Mouse (Mus musculus) heart, adult 11 months (tissue): Measurements from ENCODE around the gene Flrt1.
A peak's percentile ranks its signal among the peaks of the same experiment; 100 is the strongest.

Experiments
- DNase-seq: peaks from one replicate; pipeline ENCODE4 v3.0.0; 2022

The Flrt1 gene

DNA sequence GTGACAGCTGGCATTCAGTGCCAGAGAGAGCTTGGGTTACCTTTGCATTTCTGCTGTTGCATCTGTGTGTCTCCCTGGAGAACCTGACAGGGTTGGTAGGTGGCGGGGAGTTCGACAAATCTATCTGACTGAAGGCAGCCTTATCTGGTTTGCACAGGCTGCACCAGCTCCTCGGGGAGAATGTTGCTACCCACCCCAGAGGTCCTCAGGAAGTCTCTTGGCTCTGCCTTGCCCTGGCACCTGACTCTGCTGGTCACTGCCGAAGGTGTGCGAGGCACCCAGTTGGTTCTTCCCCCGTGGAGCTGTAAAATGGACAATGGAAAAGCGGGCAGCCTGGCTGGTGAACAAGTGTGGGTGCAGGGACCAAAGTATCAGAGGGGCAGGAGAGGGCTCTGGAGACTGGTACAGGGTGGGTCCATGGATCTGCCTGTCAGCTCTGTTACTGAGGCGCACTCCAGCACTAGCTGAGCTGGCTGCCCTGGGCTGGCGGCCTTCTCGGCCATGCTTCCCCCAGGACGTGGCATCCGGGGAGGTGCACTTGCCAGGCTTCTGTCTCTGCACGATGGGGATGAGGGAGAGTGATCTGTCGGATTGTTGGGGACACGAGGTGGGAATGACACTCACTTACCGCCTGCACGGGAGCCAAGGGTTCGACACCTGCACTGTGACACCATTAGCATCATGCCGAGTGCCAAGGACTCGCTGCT, 38.0 kb downstream of the Flrt1 start:
- DNase-seq, result peak; percentile 91

DNA sequence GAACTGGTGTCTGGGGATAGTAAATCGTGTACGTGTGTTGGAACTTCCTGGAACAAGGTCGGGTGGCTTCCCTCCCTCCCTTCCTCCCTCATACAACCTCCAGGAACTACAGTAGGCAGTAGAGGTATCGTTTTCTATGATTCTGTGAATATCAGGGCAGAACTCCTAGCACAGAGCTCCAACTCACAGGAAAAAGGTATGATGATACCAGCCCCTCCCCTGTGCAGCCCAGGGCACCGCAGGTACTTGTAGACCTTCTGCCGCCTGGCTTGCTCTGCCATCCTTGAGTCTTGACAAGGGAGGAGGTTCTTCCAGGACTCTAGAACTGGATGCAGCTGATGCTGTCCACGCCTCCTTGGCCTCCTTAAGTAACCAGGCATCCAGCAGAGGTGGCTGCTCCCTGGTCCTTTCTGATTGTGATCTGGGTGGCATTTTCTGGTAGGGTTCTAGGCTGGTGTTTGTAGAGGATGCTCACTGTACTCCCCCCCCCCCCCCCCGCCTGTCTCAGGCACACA, 38.6 kb downstream of the Flrt1 start:
- DNase-seq, result no peak

DNA sequence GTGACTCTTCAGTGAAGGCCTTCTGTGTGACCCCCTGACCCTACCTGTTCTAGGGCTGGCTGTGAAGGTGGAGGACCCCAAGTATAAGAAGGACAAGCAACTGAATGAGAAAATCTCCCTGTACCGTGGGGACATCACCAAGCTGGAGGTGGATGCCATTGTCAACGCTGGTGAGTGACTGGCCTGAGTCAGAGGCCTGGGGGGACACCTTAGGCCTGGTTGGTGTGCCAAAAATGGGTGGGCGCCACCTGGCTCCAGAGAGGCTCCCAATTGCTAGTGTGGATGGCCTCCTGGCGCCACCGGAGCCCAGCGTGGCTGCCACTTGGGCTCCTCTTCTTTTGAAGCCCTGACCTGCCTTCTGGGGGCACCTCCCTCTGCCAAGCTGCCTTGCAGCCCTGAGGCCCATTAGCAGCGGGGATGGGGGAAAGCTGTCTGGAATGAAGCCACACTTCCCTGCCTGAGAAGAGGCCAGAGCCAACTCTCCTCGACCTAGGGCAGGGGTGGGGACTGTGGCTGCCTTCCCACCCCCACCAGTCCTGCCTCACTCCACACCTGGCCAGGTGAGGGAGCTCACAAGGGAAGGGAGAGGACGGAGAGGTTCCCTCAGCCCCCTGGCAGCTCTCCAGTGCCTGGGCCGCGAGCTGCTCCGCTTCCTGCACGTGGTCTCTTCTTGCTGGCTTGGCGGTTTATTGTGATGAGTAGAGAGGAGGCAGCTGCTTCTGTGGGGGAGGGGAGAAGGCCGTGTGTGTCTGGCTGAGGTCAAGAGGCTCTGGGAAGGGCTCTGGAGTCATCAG, 39.3 kb downstream of the Flrt1 start:
- peak; percentile 95 for DNase-seq

DNA sequence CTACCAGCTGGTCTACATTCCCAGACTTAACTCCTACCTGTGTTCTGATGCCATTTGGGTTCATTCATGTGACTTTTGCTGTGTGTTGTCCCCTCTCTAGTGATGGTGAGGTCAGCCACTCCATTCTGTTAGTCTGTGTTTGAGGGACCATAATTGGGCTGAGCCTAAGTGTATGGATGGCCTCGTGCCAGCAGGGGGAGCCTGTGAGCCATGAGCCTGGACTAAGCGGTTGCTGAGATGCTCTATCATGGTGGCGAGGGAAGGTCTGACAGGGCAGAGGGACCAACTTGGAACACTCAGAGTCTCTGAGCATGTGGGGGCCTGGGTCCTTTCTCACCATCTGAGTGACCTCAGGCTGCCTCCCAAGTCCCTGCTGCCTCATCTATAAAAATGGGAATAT, 41.0 kb downstream of the Flrt1 start:
- DNase-seq, result peak; percentile 94

DNA sequence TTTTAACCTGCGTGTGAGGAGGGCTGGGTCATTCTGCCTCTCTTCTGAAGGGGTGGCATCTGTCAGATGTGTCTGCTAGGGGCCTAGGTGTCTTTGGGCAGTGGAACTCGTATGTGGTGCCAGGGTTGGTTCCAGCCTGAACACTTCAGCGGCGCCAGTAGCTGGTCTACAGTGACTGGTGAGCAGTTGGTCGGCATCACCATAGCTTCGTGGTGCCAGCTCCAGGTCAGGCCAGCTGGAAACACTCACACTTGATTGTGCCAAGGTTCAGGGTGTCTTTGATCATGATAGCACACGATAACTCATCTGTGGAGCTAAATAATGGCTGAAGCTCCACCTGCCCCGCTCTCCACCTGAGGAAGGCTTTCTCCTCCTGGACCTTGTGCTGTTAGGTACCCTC, 42.6 kb downstream of the Flrt1 start:
- DNase-seq, result peak; percentile 86

DNA sequence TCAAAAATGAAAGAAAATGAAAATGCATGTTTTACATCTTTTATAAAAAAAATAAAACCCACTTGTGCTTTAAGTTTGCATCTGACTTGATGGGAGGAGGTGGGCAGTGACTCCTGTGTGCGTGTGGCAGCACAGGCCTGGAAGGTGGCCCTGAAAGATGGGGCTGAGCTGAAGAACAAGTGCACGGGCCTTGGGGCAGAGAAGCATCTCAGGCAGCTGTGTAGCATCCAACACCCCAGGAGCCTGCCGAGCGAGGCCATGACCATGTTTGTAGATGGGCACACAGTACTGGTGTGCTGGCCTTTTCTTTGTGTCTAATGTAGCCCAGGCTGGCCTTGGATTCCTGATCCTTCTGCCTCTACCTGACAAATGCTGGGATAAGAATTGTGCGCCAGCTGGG, 43.4 kb downstream of the Flrt1 start:
- DNase-seq, result peak; percentile 90

DNA sequence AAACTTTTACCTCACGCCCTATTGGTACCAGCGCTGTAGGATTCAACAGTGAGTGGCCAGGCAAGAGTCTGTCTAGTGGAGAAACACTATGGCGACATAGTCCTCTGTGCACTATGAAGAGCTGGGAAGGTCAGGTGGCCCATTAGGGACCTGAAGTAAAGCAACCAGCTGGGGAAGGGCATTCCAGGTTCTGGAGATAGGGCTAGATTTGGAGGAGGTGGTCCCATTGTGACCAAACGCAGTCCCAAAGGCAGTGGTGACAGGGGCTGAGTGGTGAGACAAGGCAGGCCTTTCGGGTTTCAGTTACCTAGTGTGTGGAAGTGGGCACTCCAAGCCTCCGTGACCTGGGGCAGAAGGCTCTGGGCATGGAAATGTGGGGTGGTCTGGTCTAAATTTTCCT, 47.0 kb downstream of the Flrt1 start:
- DNase-seq, result peak; percentile 91

DNA sequence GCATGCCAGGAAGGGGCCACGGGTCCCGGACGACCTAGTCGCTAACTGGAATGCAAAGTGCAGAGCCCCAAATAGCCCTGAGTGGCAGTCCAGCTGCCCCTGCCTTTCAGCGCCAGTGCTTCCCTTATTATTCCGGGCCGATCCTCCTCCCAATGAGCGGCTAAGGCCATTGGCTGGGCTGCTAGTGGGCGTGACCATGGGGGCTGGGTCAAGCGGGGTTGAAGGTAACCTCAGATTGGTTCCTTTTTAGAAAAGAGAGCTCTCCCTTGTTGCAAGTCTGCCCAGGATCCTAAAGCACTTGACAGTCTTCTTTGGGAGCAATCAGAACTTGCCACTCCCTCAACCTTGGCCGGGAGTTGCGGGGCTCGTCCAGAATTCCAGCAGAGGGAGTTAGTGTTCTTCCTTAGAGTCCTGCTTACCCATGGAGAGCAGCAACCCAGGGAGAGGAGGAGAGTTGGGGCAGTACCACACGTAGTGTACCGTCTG, 47.8 kb downstream of the Flrt1 start:
- DNase-seq, result peak; percentile 100

DNA sequence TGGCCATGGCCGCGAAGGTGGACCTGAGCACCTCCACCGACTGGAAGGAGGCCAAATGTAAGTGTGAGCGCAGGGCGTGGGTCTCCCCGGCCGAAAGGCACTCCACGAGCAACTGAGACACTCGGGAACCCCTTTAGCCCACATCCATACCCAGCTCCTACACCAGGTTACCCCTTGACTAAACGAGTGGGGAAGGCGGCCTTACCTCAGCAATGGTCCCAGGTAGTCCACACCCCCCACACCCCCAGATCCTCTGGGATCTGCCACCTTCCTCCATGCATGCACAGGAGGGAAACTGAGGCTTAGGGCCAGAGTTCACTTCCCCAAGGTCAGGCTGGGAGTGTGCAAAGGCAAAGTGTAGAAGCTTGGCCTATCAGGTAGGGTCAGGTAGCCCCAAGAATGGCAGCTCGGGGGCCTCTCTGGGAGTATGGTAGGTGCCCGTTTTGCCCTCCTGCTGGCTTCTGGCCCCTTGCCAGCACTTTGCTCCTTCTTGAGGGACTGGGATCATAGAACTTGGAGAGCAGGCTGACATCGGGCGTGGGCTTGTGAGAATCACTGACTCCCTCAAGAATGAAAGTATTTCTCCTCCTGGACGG, 48.3 kb downstream of the Flrt1 start:
- DNase-seq, result no peak

DNA sequence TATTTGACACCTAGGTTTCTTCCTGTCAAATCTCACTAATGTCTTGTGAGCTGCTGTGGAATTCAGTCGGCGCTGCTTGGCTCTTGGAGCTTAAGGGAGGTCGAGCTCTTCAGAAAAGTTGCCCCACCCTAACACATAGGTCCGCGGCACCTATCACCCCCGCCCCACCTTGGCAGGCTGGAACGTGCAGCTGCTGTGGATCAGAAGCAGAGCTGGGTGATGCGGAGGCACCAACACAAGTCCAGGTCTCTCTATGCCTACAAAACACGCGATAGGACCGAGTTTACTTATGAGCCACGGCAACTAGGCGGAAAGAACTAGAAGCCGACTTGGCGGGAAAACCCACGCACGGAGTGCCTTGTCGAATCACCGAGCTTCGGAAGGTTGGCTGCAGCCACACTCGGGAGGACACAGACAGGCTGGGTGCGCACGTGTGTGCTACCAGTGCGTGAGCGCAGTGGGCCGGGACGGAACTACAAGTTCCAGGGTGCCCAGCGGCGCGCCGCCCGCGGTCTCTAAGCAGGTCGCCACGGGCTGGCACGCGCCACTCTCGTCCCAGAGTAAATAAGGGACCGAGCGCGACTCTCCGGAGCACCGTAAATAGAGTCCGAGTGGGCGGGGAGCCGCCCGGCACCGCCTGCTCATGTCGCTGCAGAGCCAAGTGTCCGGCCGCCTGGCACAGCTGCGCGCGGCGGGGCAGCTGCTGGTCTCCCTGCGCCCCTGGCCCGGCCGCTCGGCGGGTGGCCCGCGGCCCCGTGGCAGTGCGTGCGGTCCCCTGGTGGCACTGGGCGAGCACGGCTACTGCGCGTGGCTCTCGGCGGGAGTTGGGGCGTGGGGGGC, 49.1 kb downstream of the Flrt1 start, which contains the start of gene Macrod1:
Macrod1 (plus strand) TSS at position 563 of the 840 bp plus-strand sequence.
- DNase-seq, result peak; percentile 99

DNA sequence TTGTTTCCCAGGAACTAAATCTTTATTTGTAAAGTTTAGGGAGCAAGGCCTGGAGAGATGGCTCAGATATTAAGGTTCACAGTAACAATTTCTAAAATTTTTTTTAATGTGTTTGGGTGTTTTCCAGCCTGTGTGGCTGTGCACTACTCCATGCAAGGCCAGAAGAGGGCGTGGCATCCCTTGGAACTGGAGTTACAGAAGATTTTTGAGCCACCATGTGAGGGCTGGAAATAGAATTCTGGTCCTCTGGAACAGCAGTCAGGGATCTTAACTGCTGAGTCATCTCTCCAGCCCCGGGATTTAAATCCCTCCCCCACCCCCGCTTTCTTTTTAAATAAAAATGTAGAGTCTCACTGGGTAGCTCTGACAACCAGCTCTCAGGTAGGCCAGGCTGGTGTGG, 50.4 kb downstream of the Flrt1 start:
- peak; percentile 94 for DNase-seq

DNA sequence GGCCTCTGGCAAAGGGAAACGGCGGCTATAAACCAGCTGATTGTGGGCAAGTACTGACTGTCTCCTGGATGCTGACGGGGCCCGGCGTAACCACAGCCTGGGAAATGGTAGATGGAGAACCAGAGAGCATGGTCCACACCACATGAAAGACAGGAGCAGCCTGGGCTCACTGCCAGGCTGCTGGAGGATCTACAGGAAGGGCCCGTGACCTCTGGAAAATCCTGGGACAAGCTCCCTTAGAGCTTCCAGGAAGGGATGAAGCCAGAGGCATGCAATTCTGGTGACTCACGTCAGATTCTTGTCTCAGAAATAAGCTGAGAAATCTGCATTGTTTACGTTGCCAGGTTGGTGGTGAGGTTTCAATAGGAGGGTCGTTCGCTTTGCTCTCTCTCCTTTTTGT, 50.8 kb downstream of the Flrt1 start:
- DNase-seq, result peak; percentile 96

DNA sequence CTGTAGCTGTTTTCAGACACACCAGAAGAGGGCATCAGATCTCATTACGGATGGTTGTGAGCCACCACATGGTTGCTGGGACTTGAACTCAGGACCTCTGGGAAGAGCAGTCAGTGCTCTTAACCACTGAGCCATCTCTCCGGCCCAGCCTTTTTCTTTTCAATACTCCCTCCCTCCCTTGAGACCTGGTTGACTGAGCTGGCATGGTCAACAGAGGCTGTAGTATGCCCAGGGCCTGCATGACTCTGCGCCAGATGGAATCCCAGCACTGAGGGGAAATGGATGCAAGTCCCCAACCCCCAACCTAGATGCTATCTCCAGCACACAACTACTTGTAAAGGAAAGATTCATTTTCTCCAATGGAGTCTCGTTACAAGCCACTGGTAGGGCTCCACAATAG, 52.1 kb downstream of the Flrt1 start:
- peak; percentile 85 for DNase-seq

DNA sequence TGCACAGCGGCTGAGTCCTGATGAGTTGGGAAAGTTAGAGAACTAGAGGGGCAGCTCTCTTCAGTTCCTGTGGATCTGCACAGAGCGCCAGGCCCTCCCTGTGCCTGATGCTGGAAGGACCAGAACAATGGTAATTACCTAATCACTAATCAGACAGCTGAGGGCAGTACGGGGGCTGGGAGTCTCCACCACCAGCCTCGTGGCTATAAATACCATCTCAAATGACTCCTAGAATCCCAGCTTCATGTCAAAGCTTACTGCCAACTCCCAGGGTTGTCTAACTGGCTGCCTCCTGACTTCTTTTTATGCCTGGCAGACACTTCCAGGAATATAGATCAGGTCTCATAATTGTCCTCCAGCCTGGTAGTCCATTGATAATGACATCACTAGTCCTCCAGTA, 60.8 kb downstream of the Flrt1 start:
- DNase-seq, result peak; percentile 95

DNA sequence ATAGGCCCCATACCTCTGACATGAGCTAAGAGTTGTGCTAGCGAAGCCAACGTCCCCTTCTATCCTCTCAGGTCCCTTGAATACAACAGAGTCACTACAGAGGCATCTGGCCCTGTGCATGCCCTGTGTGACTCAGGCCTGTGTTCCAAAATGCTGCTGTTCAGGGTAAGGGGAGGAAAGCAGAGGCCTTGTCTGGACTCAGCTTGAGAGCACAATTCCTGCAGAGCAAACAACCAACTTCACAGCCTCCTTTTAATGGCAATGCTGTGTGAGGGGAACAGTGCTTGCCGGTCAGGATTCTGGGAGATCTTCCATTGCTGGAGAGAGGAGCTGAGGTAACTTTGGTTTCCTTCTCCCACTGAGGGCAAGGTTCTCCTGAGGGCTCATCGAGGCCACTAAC, 61.2 kb downstream of the Flrt1 start:
- no peak for DNase-seq
